Mouse (Mus musculus): Measurements from ENCODE around the gene Hdgf. TPM values are rescaled to one million over a fixed set of nuclear protein-coding genes. Genes with fewer than 3 reads are reported as not detected.
A peak's percentile ranks its signal among the peaks of the same experiment; 100 is the strongest.
"Not testable (repeated sequence)": the region's sequence is repeated elsewhere in the genome, so short reads cannot be mapped to it uniquely, and the experiment has no call there.

The Hdgf gene
- polyA plus RNA-seq (2015; fragmentation: Nextera tagmentation; extraction: Ambion mirVana) = 223 and 234 TPM in 2 replicates

GRCm38 (mm10) chr3:87905880-87906485 lies at the start of gene Hdgf:
Gene Hdgf, plus strand, starts transcription at chr3:87906321.
- peak; percentile 97 for DNase-seq (ENCODE audit: low spot score)

- no peak for DNase-seq (ENCODE audit: low spot score)
Measured at GRCm38 (mm10) chr3:87857666-87858065, 48.5 kb upstream of the Hdgf start.

- peak; percentile 78 for DNase-seq (ENCODE audit: low spot score)
Measured at GRCm38 (mm10) chr3:87859813-87860212, 46.3 kb upstream of the Hdgf start.

GRCm38 (mm10) chr3:87864111-87864510 lies 42.0 kb upstream of the Hdgf start:
- not testable (repeated sequence) for DNase-seq (ENCODE audit: low spot score)

GRCm38 (mm10) chr3:87877730-87878129 lies 28.4 kb upstream of the Hdgf start:
- no peak for DNase-seq (ENCODE audit: low spot score)

- DNase-seq (ENCODE audit: low spot score) = no peak
Measured at GRCm38 (mm10) chr3:87884291-87884690, 21.8 kb upstream of the Hdgf start.

- peak; percentile 42 for DNase-seq (ENCODE audit: low spot score)
Measured at GRCm38 (mm10) chr3:87884708-87885251, 21.3 kb upstream of the Hdgf start.

- peak; percentile 98 for DNase-seq (ENCODE audit: low spot score)
Measured at GRCm38 (mm10) chr3:87885281-87886003, 20.7 kb upstream of the Hdgf start, which contains the start of gene Prcc. Gene Prcc, minus strand, starts transcription at chr3:87885608.

GRCm38 (mm10) chr3:87886004-87886365 lies 20.1 kb upstream of the Hdgf start:
- DNase-seq (ENCODE audit: low spot score) = no peak

GRCm38 (mm10) chr3:87886416-87886815 lies 19.7 kb upstream of the Hdgf start:
- peak; percentile 7 for DNase-seq (ENCODE audit: low spot score)

- DNase-seq (ENCODE audit: low spot score) = not testable (repeated sequence)
Measured at GRCm38 (mm10) chr3:87887400-87887799, 18.7 kb upstream of the Hdgf start.

GRCm38 (mm10) chr3:87891481-87891880 lies 14.6 kb upstream of the Hdgf start:
- DNase-seq (ENCODE audit: low spot score) = no peak

- no peak for DNase-seq (ENCODE audit: low spot score)
Measured at GRCm38 (mm10) chr3:87893367-87893905, 12.7 kb upstream of the Hdgf start.

- DNase-seq (ENCODE audit: low spot score) = no peak
Measured at GRCm38 (mm10) chr3:87899266-87899665, 6.9 kb upstream of the Hdgf start.

GRCm38 (mm10) chr3:87899776-87900175 lies 6.3 kb upstream of the Hdgf start:
- no peak for DNase-seq (ENCODE audit: low spot score)

- DNase-seq (ENCODE audit: low spot score) = no peak
Measured at GRCm38 (mm10) chr3:87901036-87901624, 5.0 kb upstream of the Hdgf start.

- DNase-seq (ENCODE audit: low spot score) = not testable (repeated sequence)
Measured at GRCm38 (mm10) chr3:87901959-87902358, 4.2 kb upstream of the Hdgf start.

- no peak for DNase-seq (ENCODE audit: low spot score)
Measured at GRCm38 (mm10) chr3:87903821-87904220, 2.3 kb upstream of the Hdgf start.

- no peak for DNase-seq (ENCODE audit: low spot score)
Measured at GRCm38 (mm10) chr3:87906601-87906980, 470 bp downstream of the Hdgf start.

GRCm38 (mm10) chr3:87906981-87907857 lies 1.1 kb downstream of the Hdgf start:
- DNase-seq (ENCODE audit: low spot score) = peak; percentile 32

GRCm38 (mm10) chr3:87907906-87908305 lies 1.8 kb downstream of the Hdgf start:
- no peak for DNase-seq (ENCODE audit: low spot score)
